Mouse (Mus musculus): ENCODE data around the gene Metrn.

DNA sequence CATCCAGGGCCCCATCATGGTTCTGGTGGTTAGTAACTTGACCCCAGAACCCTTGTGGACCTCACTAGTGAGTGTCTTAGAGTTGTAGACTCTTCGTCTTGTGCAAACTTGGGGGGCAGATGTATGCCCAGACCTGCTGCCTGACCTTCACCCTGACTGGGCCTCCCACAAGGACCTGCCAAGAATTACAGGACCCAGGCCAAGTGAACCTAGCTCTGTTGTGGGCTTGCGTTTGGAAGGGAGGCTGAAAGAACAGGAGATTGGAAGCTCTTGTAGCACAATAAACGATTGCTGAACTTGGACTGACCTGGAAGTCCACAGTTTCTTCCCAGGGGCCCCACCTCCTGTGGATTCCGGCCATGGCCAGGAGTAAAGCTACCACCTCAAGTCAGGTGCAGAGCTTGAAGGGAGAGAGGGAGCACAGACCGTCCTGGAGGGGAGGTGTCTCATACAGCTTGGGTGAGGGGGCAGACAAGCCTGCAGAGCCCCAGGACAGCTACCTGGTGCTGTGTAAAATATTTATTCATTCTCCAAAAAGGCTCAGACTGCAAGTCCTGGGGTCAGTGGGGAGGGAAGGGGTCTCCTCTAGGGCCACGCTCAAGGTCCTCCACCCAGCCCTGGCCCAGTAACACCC lies 37.1 kb upstream of the Metrn start:
- TF ChIP-seq CTCF (conservative IDR thresholded peaks at IDR 0.05; ENCODE audit: low read length) (no peak), POU5F1 (IDR thresholded peaks at IDR 0.05; ENCODE audit: borderline replicate concordance, low read length) (no peak)

All from E14TG2a.4 (cell line).